Mouse (Mus musculus): ENCODE results near the gene Gipr.

DNA sequence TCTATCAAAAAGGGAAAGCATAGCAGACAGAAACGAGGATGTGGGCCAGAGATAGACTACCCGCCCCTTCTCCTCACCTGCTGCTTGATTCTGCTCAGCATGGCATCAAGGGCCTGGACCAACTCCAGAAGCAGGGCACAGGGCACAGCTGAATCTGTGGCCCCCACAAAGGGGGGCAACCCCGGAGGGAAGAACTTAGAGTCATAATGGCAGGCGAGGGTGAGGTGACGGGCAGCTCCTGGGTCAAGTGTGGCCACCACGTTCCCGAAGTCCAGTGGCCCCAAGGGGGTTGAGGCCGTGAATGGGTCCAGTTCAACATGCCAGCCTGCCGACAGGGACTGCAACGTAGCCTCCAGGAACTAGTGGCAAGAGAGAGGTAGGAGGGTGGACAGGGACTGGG lies 19.1 kb downstream of the Gipr start:
- TF ChIP-seq POLR2A (IDR thresholded peaks at IDR 0.05; ENCODE audit: borderline replicate concordance, insufficient read depth, low read length) (no peak), CTCF (IDR thresholded peaks at IDR 0.05; ENCODE audit: borderline replicate concordance, insufficient read depth, low read depth, low read length) (no peak)
